Comparison of ENCODE assay signal across 9 mouse cellular contexts in the genomic region with DNA sequence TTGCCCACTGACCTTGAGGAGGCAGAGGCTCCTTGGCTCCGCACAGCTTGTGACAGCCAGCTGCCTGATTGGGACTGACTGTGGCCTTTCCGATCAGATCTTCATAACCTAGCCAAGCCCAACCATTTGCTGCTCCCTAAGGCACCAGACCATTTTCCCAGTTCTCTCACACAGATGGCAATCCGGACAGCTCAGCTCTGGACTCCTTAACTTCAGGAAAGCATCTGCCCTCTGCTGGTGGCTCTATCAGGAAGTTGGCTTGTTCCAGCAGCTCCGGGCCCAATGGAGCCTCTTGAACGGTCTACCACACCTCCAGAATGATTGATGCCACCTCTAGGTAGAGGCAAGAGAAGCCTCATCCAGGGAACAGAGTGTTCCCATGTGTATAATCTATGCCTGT. TPM values are rescaled to one million over a fixed set of nuclear protein-coding genes. Genes with fewer than 3 reads are reported as not detected.
A peak's percentile ranks its signal among the peaks of the same experiment; 100 is the strongest.
DNase-seq lines count a peak whose midpoint lies in the region; TF ChIP-seq lines count a peak whose summit lies in the region.
"Had no signal": no experiment of that assay in that cellular context is flagged by ENCODE, and none has a peak within 500 bp of the region (broad histone marks: within the 10 kb centered on the region; RNA-seq: fewer than 3 reads in every experiment).

No protein-coding gene starts in this region.

- no peaks in the 10 kb centered on the region for H3K36me3 ChIP-seq in CH12.LX (replicated peaks in 1 of 2; ENCODE audit: control insufficient read depth in 1 of 2, insufficient read depth in 1 of 2, low read length in 1 of 2)
- H3K36me3 ChIP-seq: embryonic facial prominence, embryonic 13.5 days had no signal

- H3K27ac ChIP-seq in CH12.LX (ENCODE audit: insufficient read depth, low read depth) = no peak overlapping the region
- H3K27ac ChIP-seq: embryonic facial prominence, embryonic 13.5 days had no signal

- no peak overlapping the region for H3K9ac ChIP-seq in CH12.LX (ENCODE audit: insufficient read depth, low read depth)
- H3K9ac ChIP-seq: embryonic facial prominence, embryonic 13.5 days had no signal

- no peak overlapping the region for H3K4me3 ChIP-seq in CH12.LX (replicated peaks in 1 of 3; ENCODE audit: low read depth in 2 of 3, low read length in 2 of 3, poor library complexity in 1 of 3)
- H3K4me3 ChIP-seq: embryonic facial prominence, embryonic 13.5 days had no signal

- no peak for DNase-seq in CH12.LX (ENCODE audit: extremely low read depth)
- peak; percentile 88 for DNase-seq in ZHBTc4 (ENCODE audit: low read depth, low spot score)
- peak; percentile 67 for DNase-seq in fibroblast of lung, adult 2 months (ENCODE audit: low read depth)
- DNase-seq in heart, postnatal 4 days = peak; percentile 82
- DNase-seq in layer of hippocampus, adult 9-10 months (ENCODE audit: low spot score) = peak; percentile 56
- DNase-seq in lung, postnatal 14 days = peak; percentile 73
- DNase-seq in right cerebral cortex, postnatal 4 days = peak; percentile 62
- no peak for DNase-seq in spleen, adult 18-20 months

- TF ChIP-seq EP300 in CH12.LX (IDR thresholded peaks at IDR 0.05; ENCODE audit: low read length) = no peak

- dilution Hi-C loops in CH12.LX (cut with MboI; ENCODE audit: extremely low pct_ligation_motif_present, extremely low pct_unique_long_range_greater_than_20kb, low sequenced_read_pairs) = no loop called here

- peak in 1 of 2 experiments; percentile 55; a peak in 2 of 4 replicates for TF ChIP-seq CTCF in CH12.LX (conservative IDR thresholded peaks at IDR 0.05 in 1 of 2, IDR thresholded peaks at IDR 0.05 in 1 of 2; ENCODE audit: low read depth in 2 of 2, low read length in 2 of 2)

- in situ Hi-C loops in CH12.LX (cut with MboI; ENCODE audit: low pct_ligation_motif_present, low pct_unique_long_range_greater_than_20kb, low sequenced_read_pairs) = no loop called here

- no peak; the same call in 1 of the 2 replicates for TF ChIP-seq RAD21 in CH12.LX (IDR thresholded peaks at IDR 0.05; ENCODE audit: low read depth, low read length)

- no peak overlapping the region for H3K4me2 ChIP-seq in CH12.LX (ENCODE audit: insufficient read depth, low read depth, poor library complexity, severe bottlenecking)
- H3K4me2 ChIP-seq: embryonic facial prominence, embryonic 13.5 days had no signal

- no peaks in the 10 kb centered on the region for H3K79me2 ChIP-seq in CH12.LX (replicated peaks; ENCODE audit: control insufficient read depth, extremely low read depth, insufficient read depth, poor library complexity, severe bottlenecking)

- peaks cover 6 to 13% of the 10 kb centered on the region in 2 experiments for H3K4me1 ChIP-seq in CH12.LX (ENCODE audit: control insufficient read depth in 1 of 2, insufficient read depth in 2 of 2)
- H3K4me1 ChIP-seq: embryonic facial prominence, embryonic 13.5 days had no signal

- TF ChIP-seq POLR2A in CH12.LX (IDR thresholded peaks at IDR 0.05; ENCODE audit: low read depth, low read length) = no peak

- H3K9me3 ChIP-seq in CH12.LX (replicated peaks; ENCODE audit: low read length) = no peaks in the 10 kb centered on the region
- H3K9me3 ChIP-seq: embryonic facial prominence, embryonic 13.5 days had no signal

- no peaks in the 10 kb centered on the region for H3K27me3 ChIP-seq in CH12.LX (replicated peaks)
- H3K27me3 ChIP-seq: embryonic facial prominence, embryonic 13.5 days had no signal

TF ChIP-seq in CH12.LX, 34 proteins besides CTCF, POLR2A, EP300 and RAD21:
- TF ChIP-seq NELFE (IDR thresholded peaks at IDR 0.05; ENCODE audit: low read depth, low read length) (no peak), MAFK (IDR thresholded peaks at IDR 0.05; ENCODE audit: insufficient replicate concordance, low read length) (no peak), E2F4 (IDR thresholded peaks at IDR 0.05; ENCODE audit: insufficient replicate concordance, low read depth, low read length) (no peak), ZNF384 (IDR thresholded peaks at IDR 0.05; ENCODE audit: low read depth, low read length) (no peak), SMC3 (IDR thresholded peaks at IDR 0.05; ENCODE audit: low read depth, low read length) (peak; percentile 34), JUND (conservative IDR thresholded peaks at IDR 0.05; ENCODE audit: low read depth, low read length) (no peak), USF1 (IDR thresholded peaks at IDR 0.05; ENCODE audit: low read depth, low read length) (no peak), ELF1 (IDR thresholded peaks at IDR 0.05; ENCODE audit: low read depth, low read length) (peak; percentile 64), HCFC1 (IDR thresholded peaks at IDR 0.05; ENCODE audit: low read depth, low read length) (no peak), ZKSCAN1 (IDR thresholded peaks at IDR 0.05; ENCODE audit: borderline replicate concordance, low read depth, low read length) (no peak), CHD2 (IDR thresholded peaks at IDR 0.05; ENCODE audit: low read length) (no peak), RCOR1 (conservative IDR thresholded peaks at IDR 0.05; ENCODE audit: low read depth, low read length) (no peak)
TF ChIP-seq in CH12.LX: peak in this region for 2.

RNA-seq across cellular contexts. Expression of gene Adpgk, which starts 21.6 kb away (rescaled TPM):
- total RNA-seq in CH12.LX (2012; rRNA removed) = 41.3 and 45.2 TPM in 2 replicates
- total RNA-seq in CH12.LX (2014; rRNA removed) = 57.4 and 68.7 TPM in 2 replicates
- polyA plus RNA-seq in CH12.LX (2012; ENCODE audit: insufficient read length, low read depth) = 43.6 and 48.4 TPM in 2 replicates
- 10 to 100 TPM; 13.0 to 13.6 TPM for total RNA-seq in heart, postnatal 4 days (2021)

Comparison
In these comparisons a context has a peak if more than half of its experiments do, and no peak if none do; other contexts are left out.
1. DNase-seq: peak in ZHBTc4 (single experiment), fibroblast of lung, adult 2 months (single experiment), heart, postnatal 4 days (single experiment), layer of hippocampus, adult 9-10 months (single experiment), lung, postnatal 14 days (single experiment) and right cerebral cortex, postnatal 4 days (single experiment); none in CH12.LX (single experiment) and spleen, adult 18-20 months (0 of 2).